Mouse (Mus musculus) limb, embryonic 13.5 days (tissue): ENCODE measurements around the gene Plekhn1. TPM values are rescaled to one million over a fixed set of nuclear protein-coding genes. Genes with fewer than 3 reads are reported as not detected.

Experiments used
- microRNA-seq: library from miRNA; unstranded; fragments of <30 nt; microRNA quantifications from one replicate; pipeline ENCODE4, GENCODE M21; 2016
- polyA plus RNA-seq: library from polyadenylated mRNA; unstranded; fragments of >200 nt; fragmentation: Nextera tagmentation; extraction: Ambion mirVana; gene quantifications from 2 replicates; pipeline ENCODE4 v1.2.1, GENCODE M21; 2015

The Plekhn1 gene
- polyA plus RNA-seq, 1 experiment from 2014 or later, result 24.9 TPM

Small RNA genes within 50 kb of the gene (microRNA-seq; reads per million reads assigned to microRNA genes)
- 1.0 reads per million for gene Mir7658

Other genes with a start within 250 kb of the Plekhn1 start
- 16.8 and 17.3 TPM in 2 replicates for gene B3galt6, start 242.2 kb downstream of the Plekhn1 start, polyA plus RNA-seq
- 160 and 166 TPM in 2 replicates for gene Sdf4, start 242.0 kb downstream of the Plekhn1 start, polyA plus RNA-seq
- 0.80 and 0.85 TPM in 2 replicates for gene Tnfrsf4, start 221.0 kb downstream of the Plekhn1 start, polyA plus RNA-seq
- gene Tnfrsf18, start 208.7 kb downstream of the Plekhn1 start, polyA plus RNA-seq, result 2.8 and 2.9 TPM in 2 replicates
- 0.70 and 1.1 TPM in 2 replicates for gene Ttll10, start 175.4 kb downstream of the Plekhn1 start, polyA plus RNA-seq
- gene 9430015G10Rik, start 124.9 kb downstream of the Plekhn1 start, polyA plus RNA-seq, result 45.2 and 48.7 TPM in 2 replicates
- 0.48 and 0.72 TPM in 2 replicates for gene Rnf223, start 104.3 kb downstream of the Plekhn1 start, polyA plus RNA-seq
- 69.5 and 73.9 TPM in 2 replicates for gene Agrn, start 37.4 kb downstream of the Plekhn1 start, polyA plus RNA-seq
- 1.5 and 2.4 TPM in 2 replicates for gene Isg15, start 34.0 kb downstream of the Plekhn1 start, polyA plus RNA-seq
- gene AW011738, start 31.6 kb downstream of the Plekhn1 start, polyA plus RNA-seq, result 2.0 and 2.3 TPM in 2 replicates
- gene Perm1, start 19.0 kb downstream of the Plekhn1 start, polyA plus RNA-seq, result 0.59 and 0.66 TPM in 2 replicates
- gene Noc2l, start 1.2 kb upstream of the Plekhn1 start, polyA plus RNA-seq, result 68.8 and 71.5 TPM in 2 replicates
- 0.42 and 0.47 TPM in 2 replicates for gene Samd11, start 20.8 kb upstream of the Plekhn1 start, polyA plus RNA-seq
- gene Vmn2r-ps159, start 96.2 kb upstream of the Plekhn1 start, polyA plus RNA-seq, result not detected in 2 replicates